Mouse (Mus musculus) frontal cortex, postnatal 14 days (tissue): ENCODE data around the gene Enthd1.
"Not testable (repeated sequence)": the region's sequence is repeated elsewhere in the genome, so short reads cannot be mapped to it uniquely, and the experiment has no call there.

ENCODE experiments used
- DNase-seq, 2 experiments: peaks; one replicate each; pipeline ENCODE4 v3.0.0; 2022; ENCODE audit warnings: low spot score in 2 of 2

Gene Enthd1

DNA sequence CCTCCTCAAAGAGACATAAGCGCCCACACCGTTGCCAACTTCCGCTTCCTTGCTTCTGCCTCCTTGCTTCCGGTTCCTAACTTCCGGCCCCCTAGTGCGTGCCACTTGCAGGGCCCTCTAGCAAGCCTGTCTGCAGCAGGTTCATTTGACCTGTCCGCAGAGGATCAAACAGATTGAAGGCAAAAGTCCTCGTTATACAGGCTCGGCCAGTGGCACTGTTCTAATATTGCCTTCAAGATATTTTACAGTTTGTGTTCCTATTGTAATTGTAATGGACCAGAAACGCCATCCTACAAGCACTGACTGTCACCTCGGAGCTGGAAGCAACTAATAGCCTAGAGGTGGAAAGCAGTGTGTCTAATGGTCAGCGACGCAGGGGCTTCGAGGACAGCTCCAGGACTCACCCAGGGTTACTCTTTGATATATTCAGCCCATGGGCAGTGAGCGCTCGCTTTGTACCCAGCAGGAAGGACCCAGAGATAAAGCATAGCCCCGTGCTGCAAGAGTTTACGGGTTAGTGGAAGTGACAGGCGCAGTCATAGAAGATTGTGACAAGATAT is at the start of gene Enthd1:
Gene Enthd1 (minus strand): TSS at position 51 of the 560 bp plus-strand sequence.
- no peak for DNase-seq

- no peak for DNase-seq
Measured at GRCm38 (mm10) chr15:80613904-80614303, 48.9 kb upstream of the Enthd1 start.

DNA sequence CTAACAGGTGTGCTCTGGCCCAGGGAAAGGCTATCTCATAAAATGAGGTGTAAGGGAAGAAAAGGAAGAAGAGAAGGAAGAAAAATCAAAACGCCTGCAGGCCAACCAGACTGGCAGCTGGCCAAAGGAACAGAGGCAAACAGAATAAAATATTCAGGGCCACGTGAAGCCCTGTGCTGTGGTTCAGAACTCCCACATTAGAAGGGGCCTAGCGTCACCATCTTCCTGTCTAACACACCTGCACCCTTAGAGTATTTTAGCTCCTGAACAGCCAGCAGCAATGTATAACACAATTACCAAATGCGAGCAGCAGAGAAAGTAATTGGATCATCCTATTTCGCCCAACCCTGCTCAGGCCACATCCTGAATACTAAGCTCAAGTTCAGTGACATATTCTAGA is 46.5 kb upstream of the Enthd1 start:
- no peak for DNase-seq

GRCm38 (mm10) chr15:80610335-80610734 is 45.4 kb upstream of the Enthd1 start:
- no peak for DNase-seq

- DNase-seq, result no peak
Measured at GRCm38 (mm10) chr15:80607970-80608369, 43.0 kb upstream of the Enthd1 start.

DNA sequence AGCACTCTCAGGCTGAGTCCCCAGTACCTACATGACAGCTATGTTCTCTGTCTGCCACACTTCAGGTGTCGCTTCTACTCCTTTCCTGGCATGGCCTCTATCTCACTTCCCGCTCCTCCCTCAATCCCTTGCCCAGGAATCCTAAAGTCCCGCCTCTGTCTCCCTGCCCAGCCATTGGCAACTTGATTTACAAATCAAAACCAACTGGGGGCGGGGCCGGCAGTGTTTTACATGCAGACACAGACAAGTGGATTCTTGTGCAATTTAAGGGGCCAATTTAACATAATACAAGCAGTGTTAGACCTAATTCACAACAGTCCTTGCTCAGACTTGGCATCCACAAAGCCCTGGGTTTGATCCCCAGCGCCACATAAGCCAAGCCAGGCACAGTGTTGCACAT is 39.1 kb upstream of the Enthd1 start:
- DNase-seq, result no peak

DNA sequence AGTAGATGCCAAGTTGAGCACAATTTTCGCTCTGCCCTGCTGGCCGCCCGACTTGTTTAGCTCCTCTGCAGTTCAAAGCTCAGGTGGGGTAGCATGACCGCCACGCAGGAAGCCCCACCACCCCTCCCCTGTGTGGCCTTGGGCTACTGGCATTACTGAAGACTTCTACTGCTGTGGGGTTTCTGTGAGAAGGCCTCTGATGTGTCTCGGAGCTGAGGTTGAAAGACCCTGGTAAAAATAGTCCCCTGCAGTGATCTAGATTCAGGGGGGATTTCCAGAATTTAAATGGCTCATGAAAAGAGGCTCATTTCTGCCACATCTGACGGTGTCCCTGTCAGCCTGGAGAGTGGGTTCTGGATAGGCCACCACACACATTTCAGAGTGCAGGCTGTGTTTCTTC is 37.5 kb upstream of the Enthd1 start:
- no peak for DNase-seq

DNA sequence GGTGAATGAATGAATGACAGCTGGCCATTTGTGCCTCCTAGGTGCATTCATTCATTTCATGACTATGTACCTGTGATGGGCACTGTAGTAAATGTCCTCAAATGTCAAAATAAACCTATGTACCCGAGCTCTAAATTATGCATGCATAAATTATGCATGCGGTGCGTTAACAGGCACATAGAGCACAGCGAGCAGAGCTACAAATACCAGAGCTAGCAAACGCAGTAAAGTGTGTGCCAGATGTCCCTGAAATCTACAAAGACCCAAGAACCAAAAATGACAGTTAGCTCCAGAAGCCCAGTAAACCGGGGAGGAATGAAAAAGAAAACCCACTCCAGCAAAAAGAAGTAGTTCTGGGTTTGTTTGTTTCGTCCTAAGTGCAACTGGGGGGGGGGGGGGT is 36.5 kb upstream of the Enthd1 start:
- DNase-seq, result no peak

- DNase-seq, result no peak
Measured at GRCm38 (mm10) chr15:80599843-80600242, 34.9 kb upstream of the Enthd1 start.

- DNase-seq, result no peak
Measured at GRCm38 (mm10) chr15:80599213-80599750, 34.3 kb upstream of the Enthd1 start.

- DNase-seq, result no peak
Measured at GRCm38 (mm10) chr15:80598750-80599149, 33.8 kb upstream of the Enthd1 start.

- DNase-seq, result no peak
Measured at GRCm38 (mm10) chr15:80593877-80594276, 28.9 kb upstream of the Enthd1 start.

DNA sequence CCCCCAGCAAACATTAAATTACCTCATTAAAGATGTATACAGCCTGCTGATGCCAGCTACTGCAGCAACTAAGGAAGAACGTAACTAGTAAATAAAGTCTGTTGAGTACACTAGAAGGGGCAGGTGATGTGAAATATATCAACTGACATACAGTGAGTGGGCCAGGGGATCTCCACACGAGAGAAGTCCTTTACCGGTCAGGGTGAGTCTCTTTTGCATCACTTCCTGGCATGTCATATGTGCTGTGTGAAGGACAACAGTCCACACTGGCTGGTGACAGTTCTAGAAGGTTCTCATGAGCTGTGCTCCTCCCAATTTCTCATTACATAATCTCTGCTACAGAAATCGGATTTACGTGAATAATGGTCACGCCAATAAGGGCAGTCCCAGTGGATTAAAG is 27.8 kb upstream of the Enthd1 start:
- no peak for DNase-seq

- DNase-seq, result no peak
Measured at GRCm38 (mm10) chr15:80590641-80591040, 25.7 kb upstream of the Enthd1 start.

- no peak for DNase-seq
Measured at GRCm38 (mm10) chr15:80586296-80586695, 21.3 kb upstream of the Enthd1 start.

DNA sequence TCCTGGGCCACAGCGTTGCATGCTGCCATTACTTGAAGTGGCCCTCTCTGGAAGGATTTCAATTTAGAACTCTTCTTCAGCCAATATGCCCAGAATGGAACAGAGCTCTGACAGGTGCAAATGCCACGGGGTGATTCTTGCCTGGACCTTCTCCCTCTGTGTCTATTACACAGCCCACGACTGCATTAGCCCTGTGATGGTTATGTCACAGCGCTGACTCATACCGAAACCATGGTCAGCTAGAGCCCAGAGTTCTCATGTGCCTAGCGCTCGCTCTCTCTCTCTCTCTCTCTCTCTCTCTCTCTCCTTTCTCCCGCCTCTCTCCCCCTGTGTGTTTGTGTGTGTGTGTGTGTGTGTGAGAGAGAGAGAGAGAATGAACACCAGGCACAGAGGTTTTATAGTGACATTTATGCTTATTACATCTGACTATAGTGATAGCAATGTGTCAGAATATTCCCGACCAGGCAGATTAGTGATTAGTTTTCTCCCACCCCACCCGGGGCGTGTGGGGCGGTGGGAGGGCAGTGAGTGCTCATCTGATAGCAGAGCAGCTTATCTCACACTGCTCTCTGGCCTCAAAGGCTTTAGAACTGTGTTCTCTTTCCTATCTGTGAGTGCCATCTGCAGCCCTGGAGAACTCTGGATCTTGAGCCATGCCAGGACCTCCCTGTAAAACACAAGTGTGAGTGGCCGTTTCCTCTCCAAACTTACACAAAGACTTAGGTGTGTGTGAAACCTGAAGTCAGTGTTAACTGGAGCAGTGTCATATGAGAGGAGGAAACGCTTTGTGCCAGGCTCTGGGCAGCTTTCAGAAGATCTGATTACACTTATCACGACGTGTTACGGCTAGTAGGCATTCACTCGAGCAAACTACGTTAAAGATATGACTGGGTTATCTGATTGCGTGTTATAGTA is 17.9 kb upstream of the Enthd1 start:
- DNase-seq, result no peak

DNA sequence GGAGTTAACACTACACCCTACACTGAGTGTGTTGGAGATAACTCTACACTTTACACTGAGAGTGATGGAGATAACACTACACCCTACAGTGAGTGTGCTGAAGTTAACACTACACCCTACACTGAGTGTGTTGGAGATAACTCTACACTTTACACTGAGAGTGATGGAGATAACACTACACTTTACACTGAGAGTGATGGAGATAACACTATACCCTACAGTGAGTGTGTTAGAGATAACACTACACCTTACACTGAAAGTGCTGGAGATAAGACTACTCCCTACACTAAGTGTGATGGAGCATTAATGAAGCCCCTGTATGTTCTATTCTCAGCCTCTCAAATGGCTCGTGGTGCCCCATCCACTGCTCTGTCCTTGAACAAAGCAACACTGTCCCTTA is 15.6 kb upstream of the Enthd1 start:
- DNase-seq, result not testable (repeated sequence)

DNA sequence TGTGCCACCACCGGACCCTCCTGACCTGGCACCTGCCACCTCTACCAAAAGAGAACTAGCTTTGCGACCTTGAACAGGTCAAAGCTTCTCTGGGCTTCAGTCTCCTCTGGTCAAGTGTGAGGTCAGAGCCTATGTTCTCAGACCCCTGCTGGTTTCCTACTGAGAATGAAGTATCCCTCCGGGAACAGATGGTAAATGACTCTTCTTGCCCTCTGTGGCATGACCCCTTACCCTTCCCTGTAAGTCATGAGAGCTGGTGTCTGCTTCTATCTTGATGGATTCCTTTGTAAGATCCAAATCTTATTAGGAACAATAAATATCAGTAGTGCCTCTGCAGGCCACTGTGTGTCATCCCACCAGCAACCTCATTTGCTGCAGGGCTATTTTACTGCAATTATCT is 14.2 kb upstream of the Enthd1 start:
- DNase-seq, result no peak

DNA sequence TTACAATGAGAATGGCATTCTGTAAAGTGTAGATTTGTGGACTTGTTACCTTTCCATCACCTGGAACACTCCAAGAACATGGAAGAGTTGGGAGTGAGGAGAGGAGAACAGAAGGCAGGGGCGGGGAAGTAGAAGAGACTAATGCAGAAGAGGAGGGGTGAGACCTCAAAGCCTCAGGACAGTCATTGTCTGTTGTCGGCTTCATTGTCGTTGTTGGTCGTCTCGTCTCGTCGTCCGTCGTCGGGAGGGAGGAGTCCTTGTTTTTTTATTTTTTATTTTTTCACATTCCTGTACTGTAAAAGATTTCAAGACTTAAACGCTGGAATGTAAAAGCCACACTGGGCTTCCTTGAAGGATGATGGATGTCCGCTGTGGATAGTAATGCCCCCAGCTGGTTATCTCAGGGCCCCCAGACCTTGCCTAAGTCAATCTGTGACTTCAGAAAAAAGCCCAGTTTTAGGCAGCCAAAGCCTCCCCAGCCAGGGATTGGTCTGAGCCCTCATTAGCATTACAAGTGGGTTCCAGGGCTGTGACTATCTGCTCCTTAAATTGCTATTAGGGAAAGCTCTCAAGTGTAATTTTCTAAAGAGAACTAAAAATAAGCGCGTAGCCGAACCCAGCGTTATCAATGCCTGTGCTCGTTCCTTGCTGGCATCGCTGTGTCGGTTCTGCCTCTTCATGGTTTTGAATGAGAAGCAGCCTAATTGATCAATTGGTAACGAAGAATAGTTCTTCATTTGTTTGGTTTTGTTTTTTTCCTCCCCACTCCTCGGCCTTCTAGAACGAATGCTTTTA is 12.4 kb upstream of the Enthd1 start:
- no peak for DNase-seq

GRCm38 (mm10) chr15:80576415-80576994 is 11.5 kb upstream of the Enthd1 start:
- no peak for DNase-seq

DNA sequence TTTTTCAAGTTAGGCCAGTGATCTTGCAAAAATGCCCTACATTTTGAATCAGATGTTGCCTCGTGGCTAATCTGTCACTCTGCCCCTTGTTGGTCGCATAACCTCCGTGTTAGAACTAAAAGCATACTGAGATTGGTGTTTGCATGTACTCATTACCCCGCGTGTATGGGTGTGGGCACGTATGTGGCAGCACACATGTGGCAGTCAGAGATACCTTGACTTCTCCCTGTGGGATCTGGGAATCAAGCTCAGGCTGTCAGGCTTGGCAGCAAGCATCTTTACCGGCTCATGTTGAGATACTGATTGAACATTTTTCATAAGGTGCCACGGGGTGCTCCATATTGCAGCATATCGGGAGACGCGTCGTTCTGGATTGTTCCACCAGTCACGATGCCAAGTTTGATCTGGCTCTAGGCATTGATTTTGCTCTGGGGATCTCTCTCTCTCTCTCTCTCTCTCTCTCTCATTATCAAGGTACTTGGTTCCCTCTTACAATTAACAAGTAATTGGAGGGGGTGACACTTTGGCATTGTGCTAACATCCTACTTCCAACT is 10.9 kb upstream of the Enthd1 start:
- DNase-seq, result no peak
